Mouse (Mus musculus) kidney, adult 11 months (tissue): Measurements from ENCODE around the gene Unc93a.
"Not testable (repeated sequence)": the region's sequence is repeated elsewhere in the genome, so short reads cannot be mapped to it uniquely, and the experiment has no call there.

Experiments used
- DNase-seq: peaks from one replicate; pipeline ENCODE4 v3.0.0; 2022

Gene Unc93a

GRCm38 (mm10) chr17:13131710-13132109, at the start of gene Unc93a:
Gene Unc93a, minus strand, starts transcription at chr17:13131810.
- DNase-seq, result not testable (repeated sequence)

- DNase-seq, result not testable (repeated sequence)
Measured at GRCm38 (mm10) chr17:13180491-13180890, 48.9 kb upstream of the Unc93a start.

GRCm38 (mm10) chr17:13179021-13179420, 47.4 kb upstream of the Unc93a start:
- DNase-seq, result not testable (repeated sequence)

DNA sequence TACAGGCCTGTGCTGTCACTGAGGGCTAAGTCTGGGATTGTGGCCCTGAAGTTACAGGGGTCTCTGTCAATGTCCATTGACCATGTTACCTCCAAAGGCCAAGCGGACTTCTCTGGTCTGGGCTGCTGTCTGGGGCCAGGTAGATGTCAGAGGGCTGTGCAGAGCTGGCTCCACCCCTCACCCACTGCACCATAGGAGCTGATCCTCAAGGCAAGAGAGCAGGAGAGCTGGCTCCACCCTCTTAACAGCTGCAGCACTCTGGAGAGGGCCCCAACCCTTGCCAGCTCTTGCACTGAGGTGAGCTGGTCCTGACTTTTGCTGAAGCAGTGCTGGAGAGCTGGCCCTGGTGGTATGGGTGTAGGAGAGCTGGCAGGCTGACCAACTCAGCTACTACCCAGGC, 46.2 kb upstream of the Unc93a start:
- DNase-seq, result not testable (repeated sequence)

- not testable (repeated sequence) for DNase-seq
Measured at GRCm38 (mm10) chr17:13175609-13176008, 44.0 kb upstream of the Unc93a start.

- DNase-seq, result not testable (repeated sequence)
Measured at GRCm38 (mm10) chr17:13174029-13174428, 42.4 kb upstream of the Unc93a start.

- not testable (repeated sequence) for DNase-seq
Measured at GRCm38 (mm10) chr17:13173578-13173977, 42.0 kb upstream of the Unc93a start.

DNA sequence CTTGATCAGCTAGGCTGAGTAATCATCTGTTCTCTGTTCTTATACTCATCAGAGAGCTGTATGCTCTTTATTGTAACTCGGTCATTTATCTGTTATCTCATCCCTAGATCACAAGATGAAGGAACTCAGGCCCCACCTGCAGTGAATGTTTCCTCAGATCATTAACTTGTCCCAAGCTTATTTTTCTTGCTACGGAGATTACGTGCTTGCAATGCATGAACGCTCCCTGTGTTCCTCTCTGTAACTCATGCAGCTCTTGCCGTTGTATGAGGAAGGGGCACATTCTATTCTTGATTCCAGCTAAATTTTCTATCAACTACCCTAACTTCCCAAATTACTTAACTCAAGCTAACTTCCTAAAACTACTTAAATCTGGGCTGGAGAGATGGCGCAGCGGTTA, 14.5 kb upstream of the Unc93a start:
- DNase-seq, result not testable (repeated sequence)

GRCm38 (mm10) chr17:13144580-13145215, 13.1 kb upstream of the Unc93a start:
- DNase-seq, result not testable (repeated sequence)

- DNase-seq, result not testable (repeated sequence)
Measured at GRCm38 (mm10) chr17:13142665-13143064, 11.1 kb upstream of the Unc93a start.

DNA sequence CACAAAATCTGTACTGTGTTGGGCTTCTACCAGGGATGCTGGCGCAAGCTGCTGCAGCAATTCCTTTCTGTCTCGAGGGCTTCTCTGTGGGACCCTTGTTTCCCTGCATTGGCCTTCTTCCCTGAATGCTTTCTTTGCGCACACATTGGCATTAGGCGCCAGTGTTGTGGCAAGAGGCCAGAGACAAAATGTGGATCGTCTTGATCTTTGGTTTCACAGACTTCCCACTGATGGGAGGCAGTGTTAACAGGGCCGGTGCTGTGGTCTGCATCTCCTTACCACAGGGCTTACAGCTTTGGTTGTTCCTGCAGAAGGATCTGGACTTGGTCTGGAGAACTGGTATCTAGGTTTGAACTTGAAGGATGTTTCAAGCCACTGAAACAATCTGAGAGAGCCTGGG, 3.7 kb upstream of the Unc93a start:
- not testable (repeated sequence) for DNase-seq

DNA sequence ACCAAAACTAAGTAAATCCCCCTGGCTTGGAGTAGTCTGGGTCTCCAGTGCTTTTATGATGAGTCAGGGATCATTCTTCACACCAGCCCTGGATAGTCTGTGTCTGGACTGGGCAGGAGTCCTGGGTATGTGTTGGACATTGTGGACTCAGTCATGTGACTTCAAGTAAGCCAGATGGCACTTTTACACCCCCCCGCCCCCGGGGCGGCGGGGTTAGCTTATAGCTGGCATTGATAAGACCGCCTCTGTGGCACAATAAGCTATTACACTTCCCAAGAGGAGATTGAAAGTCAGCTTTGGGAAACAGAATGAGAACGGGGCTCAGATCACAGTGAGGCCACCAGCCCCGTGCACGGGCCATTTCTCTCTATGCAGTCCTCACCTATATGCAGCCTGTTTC, 742 bp upstream of the Unc93a start:
- DNase-seq, result not testable (repeated sequence)

DNA sequence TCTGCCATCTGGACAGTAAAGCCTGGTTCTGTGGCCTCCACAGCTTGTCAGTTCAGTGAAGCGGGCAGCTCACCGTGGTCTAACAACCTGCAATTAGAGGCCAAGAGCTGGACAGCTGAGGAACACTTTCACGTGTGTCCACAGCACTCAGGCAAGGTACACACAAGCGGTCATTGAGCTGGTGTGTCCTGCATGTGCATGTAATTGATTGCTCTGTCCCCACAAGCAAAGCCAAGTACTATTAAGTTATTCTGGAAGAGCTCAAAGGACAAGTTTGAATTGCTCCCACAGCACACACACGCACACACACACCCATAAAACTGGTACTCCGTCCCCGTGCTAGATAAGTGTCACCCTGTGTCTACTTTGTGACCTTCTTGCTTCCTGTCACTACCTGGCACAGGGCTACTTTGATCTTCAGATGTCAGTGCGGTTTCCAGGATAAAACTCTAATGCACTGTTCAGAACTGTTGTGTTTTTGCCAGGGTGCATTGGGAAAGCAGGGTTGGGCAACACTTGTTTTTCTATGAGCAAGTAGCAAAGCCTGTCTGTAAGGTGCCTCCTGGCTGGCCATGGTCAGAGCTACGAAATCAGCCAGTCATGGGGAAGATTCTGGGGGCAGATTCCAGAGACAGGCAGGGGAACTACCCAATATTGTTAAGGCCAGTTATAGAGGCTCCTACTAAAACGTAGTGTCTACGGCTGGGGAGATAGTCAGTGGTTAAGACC, 1.7 kb downstream of the Unc93a start:
- DNase-seq, result not testable (repeated sequence)

- not testable (repeated sequence) for DNase-seq
Measured at GRCm38 (mm10) chr17:13129324-13129723, 2.3 kb downstream of the Unc93a start.

- DNase-seq, result not testable (repeated sequence)
Measured at GRCm38 (mm10) chr17:13124241-13124640, 7.4 kb downstream of the Unc93a start.

- DNase-seq, result not testable (repeated sequence)
Measured at GRCm38 (mm10) chr17:13123308-13124038, 8.1 kb downstream of the Unc93a start.

- DNase-seq, result not testable (repeated sequence)
Measured at GRCm38 (mm10) chr17:13112504-13113291, 18.9 kb downstream of the Unc93a start.

GRCm38 (mm10) chr17:13106563-13106962, 25.0 kb downstream of the Unc93a start:
- DNase-seq, result not testable (repeated sequence)

DNA sequence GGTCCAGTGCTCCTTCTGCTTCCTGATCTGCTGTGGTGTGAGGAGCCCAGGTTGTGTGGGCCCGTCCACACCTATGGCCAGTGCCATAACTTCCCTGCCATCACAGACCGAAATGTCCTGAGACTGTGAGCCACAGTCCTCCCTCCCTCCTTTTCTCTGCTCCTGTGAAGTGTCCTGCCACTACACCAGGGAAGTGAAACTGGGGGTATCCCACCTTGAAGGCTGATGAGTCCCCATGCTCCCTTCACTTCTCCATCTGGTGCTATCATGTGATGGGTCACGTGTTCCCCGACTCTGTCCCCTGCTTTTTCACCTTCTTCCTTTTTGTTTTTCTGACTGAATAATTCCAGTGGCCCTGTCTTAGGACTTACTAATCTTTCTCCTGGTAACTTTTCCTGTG, 38.6 kb downstream of the Unc93a start:
- not testable (repeated sequence) for DNase-seq

DNA sequence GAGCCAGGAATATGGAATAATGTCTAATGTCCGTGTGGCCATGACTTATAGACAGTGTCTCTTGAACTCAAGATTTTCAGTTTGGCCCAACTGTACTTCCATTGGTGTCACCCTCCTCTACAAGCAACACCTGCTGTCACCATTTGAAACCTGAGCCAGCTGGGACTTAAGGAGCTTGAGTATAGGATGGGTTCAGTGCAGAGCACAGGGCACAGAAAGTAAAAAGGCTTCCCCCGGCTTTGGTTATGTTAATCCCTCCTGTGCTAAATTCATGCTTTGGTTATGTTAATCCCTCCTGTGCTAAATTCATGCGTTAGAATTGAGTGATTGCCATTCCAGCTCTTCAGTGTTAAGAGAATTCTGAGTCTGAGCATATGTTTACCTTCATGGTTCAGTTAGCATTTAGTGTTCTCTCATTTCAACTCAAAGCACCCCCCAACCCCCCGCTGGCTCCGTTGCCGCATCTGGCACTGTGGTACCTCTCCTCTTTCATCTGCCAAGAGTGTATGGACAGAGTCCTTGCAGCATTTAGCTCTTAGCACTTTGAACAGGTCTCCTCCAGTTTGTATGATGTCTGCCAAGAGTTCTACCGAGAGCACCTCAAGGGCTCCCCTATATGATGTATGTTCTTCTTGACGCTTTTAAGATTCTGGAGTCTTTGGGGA, 39.4 kb downstream of the Unc93a start:
- DNase-seq, result not testable (repeated sequence)

- DNase-seq, result not testable (repeated sequence)
Measured at GRCm38 (mm10) chr17:13091510-13091909, 40.1 kb downstream of the Unc93a start.

DNA sequence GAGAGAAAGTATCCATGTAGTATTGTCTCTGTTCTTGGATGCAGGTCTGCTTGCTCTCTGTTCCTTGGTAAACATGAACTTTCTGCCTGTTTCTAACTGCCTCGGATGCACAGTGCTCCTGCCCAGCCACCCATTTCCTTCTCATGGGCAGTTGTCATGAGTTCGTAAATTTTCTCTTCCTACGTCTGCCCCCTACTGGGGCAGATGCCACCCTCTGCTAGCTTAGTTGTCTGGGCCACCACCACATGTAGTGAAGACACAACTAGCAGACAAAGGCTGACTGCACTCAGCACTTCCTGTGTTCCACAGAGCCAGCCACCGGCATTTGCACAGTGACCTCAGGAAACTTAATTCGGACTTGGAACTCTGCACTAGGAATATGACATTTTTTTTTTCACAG, 62.4 kb downstream of the Unc93a start:
- not testable (repeated sequence) for DNase-seq
